Mouse (Mus musculus) lung, adult 18-20 months (tissue): ENCODE measurements around the gene Sympk.

Experiments
- DNase-seq, 2 experiments: peaks; one replicate each; pipeline ENCODE4 v3.0.0; 2022; ENCODE audit warnings: mixed read lengths in 2 of 2

Gene Sympk

DNA sequence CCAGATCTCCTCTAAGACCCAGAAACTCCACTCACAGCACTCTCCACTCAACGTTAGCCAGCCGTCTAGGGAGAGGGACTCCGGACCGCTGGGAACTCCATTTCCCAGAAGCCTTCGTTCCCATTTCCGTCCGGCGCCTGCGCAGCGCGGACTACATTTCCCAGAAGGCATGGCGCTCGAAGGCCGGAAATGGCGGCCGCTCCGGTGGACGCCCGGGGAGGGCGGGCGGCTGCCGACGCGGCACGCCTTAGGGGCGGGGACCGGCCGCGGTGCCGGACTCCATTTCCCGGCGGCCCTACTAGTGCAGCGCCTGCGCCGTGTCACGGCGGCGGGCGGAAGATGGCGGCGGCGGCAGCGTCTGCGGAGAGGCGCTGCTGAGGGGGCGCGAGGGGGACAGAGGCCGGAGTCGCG, at the start of gene Sympk:
Gene Sympk (plus strand): TSS at position 282 of the 411 bp plus-strand sequence.
- DNase-seq, result peak; percentile 96 to 97

DNA sequence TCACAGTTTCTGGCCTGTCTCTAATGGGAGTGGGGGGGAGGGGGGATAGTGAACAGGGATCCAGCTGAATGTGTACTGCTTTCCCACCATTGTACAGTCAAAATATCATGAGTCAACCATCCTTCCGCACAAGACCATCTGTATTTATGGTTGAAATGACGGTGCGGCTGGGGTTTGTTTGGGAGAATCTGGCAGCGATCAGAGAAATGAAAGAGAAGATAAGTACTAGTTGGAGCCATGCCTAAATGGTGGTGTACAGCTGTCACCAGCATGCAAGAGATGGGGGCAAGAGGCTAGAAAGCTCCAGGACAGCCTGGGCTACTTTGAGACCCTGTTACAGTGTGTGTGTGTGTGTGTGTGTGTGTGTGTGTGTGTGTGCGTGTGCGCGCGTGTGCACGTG, 45.8 kb upstream of the Sympk start:
- DNase-seq, result no peak

DNA sequence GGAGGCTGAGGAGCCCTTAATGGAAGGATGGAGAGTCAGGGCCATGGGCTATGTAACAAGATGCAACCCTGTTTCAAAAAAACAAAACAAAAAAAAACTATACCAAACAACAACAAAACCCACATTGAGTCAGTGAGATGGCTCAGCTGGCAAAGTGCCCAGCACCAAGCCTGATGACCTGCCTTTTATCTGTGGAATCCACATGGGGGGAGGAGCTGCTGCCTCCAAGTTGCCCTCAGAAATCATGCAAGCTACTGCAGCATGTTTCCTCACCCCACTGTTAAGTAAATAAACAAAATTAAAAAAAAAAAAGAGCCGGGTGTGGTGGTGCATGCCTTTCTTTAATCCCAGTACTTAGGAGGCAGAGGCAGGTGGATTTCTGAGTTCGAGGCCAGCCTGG, 37.7 kb upstream of the Sympk start:
- DNase-seq, result no peak

DNA sequence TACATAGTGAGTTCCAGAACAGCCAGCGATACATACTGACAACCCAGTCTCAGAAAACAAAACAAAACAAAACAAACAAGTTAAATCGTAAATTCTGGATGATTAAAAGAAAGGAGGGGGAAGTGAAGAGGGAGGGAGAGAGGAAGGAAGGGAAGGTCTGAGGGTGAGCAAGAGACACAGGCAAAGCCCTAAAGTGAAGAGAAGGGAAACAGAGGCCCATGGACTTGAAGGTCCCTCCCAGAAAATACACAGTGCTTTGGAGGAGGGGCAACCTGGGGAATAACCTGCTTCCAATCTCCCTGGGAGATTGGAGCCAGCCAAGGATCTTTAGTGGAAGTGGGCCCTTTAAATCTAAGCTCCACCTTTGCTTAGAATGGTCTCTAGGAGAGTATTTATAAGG, 37.1 kb upstream of the Sympk start, which contains the start of gene Nanos2:
Gene Nanos2 (plus strand): TSS at position 301 of the 400 bp plus-strand sequence.
- DNase-seq, result no peak

DNA sequence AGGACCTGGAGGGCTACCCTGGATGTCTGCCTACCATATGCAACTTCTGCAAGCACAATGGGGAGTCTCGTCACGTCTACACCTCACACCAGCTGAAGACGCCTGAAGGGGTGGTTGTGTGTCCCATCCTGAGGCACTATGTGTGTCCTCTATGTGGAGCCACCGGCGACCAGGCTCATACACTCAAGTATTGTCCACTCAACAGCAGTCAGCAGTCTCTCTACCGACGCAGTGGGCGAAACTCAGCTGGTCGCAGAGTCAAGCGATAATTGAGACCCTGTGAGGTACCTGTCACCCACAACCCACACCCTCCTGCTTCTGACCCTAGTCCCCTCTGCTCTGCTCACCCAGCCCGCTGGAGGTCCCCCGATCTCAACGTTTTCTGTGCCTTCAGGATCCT, 36.4 kb upstream of the Sympk start:
- no peak for DNase-seq

DNA sequence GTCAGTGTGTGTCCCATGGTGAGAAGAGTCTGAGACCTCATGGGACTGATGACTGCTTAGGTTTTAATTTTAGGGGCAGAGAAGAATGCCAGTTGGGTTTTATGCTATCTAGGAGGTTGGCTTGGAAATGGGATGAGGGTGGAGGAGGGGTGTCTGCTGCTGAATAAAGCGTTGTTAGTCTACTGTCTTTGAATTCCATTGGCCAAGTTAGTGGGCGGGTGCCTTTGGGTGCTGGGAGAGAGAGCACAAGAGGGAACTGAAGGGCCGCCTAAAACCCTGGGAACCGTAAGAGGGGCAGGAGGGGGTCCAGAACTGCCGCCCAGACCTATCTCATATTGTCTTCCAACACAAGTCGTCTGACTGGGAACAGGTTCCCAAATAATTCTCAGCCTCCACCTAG, 35.4 kb upstream of the Sympk start:
- DNase-seq, result no peak

DNA sequence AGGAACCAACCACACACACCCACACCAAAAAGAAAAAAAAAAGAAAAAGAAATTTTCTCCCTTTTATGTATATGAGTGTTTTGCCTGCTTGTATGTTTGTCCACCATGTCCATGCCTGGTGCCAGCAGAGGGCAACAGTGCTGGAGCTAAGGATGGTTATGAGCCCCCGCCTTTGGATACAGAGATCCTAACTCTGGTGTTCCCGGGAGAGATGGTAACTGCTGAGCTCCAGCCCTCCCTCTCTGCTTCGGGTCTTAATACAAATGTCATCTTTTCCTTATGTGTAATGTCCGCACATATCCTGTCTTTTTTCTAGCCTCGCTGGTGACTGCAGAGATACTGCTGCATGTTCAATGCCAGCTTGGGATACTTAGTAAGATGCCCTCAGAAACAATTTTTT, 34.2 kb upstream of the Sympk start:
- DNase-seq, result no peak

DNA sequence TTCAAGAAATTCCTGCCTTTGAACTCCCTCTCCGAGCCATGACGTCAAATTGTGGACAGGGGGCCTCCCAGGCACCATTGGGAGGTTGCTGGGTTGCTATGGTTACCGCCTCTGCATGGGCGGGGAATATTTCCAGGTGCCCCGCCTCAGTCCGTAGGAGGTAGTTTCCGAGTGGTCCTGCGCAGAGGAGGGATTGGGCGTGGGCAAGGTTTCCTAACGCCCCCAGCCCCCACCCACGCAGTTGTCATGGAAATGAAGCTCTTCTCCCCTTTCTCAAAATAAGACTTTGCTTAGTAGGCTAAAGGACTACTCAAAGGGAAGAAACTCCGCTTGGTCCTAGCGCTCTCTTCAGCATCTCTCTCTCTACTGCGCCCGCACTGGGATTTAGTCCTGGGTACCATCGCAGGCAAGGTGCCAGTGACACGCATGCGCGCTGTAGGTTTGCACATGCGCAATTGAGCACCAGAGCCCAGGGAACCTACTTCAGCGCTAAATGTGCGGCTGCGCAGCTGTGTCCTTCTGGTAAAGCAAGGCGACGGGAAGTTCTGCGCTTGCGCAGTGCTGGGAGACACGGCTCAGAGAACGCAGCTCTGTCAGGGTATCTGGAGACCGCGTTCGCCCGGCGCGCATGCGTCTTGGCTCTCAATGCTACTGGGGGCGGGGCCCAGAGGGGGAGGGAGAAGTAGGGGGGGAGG, 33.4 kb upstream of the Sympk start, which contains the start of gene Mypop:
Gene Mypop (plus strand): TSS at position 645 of the 695 bp plus-strand sequence.
- DNase-seq, result peak; percentile 100

DNA sequence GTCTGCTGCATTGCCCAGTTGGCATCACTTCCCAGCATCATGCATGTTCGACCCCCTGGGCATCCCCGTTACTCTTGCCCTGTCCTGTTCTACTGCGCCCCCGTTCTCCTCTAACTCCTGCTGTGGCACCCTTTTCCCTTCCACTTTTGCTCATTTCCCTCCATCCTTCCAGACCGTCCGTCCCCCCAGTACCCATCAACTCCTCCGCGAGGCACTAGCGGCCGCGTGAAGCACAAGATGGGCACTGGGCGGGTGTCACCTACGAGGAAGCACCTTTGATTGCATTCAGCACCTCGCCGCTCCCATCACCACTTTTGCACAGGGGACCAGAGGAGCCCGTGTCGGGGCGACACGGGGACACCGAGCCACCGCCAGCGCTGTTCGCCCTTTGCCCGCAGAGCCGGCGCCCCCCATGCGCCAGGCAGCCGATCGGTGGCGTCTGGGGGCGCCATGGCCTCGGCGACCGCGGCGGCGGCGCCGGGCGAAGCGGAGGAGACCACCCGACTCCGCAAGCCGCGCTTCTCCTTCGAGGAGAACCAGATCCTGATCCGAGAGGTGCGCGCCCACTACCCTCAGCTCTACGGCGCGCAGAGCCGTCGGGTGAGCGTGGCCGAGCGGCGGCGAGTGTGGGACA, 32.4 kb upstream of the Sympk start:
- no peak for DNase-seq

DNA sequence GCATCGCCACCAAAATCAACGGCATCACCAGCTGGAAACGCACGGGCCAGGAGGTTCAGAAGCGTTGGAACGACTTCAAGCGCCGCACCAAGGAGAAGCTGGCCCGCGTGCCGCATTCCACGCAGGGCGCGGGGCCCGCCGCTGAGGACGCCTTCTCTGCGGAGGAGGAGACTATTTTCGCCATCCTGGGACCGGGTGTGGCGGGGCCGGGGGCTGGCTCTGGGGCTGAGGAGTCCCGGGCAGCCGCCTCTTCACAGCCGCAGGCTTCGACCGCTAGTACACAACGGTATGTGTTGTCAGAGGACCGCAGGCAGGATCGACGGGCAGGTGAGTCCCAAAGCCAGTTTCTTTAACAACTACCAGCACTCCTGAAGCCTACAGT, 31.9 kb upstream of the Sympk start:
- DNase-seq, result no peak

DNA sequence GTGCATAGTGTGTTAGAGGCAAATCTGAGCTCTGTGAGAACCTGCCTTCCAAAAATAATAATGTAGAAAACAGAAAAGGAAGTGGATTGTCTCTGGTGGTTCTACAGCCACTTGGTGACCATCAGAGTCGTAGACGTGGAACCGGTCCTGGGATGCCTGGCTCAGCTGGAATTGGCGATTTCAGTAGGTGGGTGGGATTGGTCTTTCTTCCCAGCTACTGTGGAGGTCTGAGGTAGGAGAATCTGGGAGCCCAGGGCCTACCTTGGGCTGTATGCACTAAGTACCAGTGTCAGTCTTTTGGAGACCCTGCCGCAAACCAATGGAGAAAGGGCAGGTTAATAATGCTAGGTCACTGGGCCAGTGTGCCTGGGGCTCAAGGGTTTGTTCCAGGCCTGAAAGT, 31.1 kb upstream of the Sympk start:
- DNase-seq, result no peak

DNA sequence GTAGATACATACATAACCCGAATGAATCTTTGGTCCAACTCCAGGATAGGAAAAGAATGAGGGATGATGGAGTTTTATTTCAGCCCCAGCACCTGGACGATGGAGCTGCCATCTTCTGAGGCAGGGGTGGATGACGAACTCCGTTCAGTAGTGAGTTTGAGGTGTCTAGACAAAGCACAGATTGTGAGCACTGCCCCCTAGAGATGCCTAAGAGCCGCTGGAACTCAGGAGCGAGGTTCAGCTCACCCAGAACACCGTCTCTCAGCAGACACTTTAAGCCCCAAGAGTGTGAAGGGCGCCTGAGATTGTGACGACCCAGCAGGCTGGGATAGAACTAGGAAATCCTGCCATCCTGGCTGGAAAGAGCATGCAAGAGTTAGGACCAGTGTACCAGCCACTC, 25.3 kb upstream of the Sympk start:
- DNase-seq, result no peak

DNA sequence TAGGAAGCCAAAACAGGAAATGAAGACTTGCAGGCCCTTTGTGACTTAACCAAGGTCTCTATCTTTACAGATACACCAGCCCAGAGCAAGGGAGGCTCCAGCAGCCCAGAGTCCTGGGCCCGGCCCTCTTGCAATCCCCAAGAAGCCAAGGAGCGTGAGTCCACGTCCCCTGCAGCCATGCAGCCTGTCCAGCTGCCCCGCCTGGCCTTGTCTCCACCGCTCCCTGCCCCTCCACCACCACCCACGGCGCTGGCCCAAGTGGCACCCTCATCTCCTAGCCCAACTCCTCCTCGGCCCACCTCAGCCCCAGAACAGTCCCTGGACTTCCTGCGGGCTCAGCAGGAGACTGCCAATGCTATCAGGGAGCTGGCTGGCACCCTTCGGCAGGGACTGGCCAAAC, 23.8 kb upstream of the Sympk start:
- no peak for DNase-seq

DNA sequence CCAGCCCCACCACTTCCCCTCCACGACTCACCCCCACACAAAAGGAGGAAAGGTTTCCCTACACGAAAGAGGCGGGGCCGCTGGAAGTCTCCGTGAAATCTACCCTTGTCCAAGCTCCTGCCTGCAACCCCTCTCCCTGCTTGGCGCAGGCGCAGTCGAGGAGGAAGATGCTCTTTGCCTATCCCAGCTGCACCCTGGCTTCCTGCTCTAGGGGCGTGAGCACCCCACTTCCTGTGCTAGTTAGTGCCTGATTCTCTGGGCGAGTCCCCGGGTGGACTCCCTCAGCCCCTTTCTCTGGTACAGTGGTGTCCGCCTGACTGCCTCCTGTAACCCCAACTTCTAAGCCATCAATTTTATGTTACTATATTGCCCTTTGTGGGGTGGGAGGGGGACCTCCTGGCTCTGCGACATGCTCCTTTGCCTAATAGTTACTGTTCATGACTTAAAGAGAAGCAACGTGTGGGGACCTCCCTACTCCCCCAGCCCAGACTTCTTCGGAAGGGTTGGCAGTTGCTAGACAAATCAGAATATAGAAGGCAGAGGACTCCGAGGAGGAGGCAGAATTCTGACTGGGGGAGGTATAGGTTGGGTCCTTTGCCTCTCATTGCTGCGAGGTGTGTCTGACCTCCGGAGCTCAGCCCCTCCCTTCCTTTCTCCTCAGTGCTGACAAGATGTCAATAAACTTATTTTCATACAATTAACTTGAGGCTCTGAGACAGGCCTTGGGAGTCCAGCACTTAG, 22.9 kb upstream of the Sympk start:
- peak; percentile 81 to 82 for DNase-seq

DNA sequence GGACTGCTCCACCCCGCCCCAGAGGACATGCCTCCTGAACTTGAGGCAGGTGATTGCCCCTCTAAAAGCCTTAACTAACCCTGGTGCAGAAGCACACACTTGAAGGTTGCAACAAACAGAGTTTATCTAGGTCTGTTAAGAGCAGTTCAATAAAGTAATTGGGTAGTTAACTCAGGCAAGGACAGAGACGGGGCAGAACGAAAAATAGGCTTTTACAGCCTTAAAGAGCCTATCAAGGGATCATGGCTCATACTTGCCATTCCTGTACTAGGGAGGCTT, 22.4 kb upstream of the Sympk start:
- no peak for DNase-seq

DNA sequence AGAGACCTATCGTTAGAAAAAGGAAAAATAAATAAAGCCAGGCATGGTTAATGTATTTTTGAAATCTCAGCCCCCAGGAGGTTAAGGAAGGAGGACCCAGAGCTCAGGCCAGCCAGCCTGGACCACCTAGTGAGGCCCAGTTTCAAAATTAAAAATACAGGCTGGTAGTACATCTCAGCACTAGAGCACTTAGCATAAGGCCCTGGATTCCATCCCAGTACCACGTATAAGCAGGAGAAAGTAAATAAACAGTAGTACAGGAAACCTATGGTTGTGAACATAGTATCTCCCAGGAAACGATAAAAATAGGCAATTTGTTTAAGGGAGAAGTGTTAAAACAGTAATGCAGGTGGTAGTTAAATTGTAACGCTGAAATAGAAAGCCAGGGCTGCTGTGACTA, 22.1 kb upstream of the Sympk start:
- no peak for DNase-seq

DNA sequence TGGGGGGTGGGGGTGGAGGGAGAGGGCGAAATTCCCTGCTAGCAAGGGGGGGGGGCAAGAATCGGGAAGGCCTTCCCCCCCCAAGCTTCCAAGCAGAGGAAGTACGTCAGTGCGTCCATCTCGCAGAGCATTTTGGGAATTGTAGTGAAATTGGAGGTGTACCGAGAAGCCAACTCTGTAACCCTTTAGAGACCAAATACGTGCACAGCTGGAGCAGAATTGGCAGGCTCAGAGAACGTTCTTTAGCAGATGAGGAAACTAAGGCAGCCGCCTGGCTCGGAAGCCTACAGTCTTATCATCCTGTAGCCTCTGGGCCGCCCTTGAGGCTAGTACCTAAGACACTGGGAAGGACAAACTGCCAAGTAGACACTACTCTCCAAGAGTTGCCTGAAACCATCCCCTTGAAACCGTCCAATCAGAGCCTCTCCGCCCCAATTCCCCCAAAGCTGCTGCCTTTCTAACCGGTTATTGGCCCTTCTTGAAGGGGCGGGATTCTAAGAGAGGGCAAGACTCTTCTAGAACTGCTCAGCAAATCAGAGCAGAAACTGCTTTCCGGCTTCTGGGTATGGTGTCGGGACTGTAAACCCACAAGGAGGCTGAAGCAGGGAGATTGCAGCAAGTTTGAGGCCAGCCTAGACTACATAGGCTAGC, 21.2 kb upstream of the Sympk start:
- peak; percentile 80 to 87 for DNase-seq

DNA sequence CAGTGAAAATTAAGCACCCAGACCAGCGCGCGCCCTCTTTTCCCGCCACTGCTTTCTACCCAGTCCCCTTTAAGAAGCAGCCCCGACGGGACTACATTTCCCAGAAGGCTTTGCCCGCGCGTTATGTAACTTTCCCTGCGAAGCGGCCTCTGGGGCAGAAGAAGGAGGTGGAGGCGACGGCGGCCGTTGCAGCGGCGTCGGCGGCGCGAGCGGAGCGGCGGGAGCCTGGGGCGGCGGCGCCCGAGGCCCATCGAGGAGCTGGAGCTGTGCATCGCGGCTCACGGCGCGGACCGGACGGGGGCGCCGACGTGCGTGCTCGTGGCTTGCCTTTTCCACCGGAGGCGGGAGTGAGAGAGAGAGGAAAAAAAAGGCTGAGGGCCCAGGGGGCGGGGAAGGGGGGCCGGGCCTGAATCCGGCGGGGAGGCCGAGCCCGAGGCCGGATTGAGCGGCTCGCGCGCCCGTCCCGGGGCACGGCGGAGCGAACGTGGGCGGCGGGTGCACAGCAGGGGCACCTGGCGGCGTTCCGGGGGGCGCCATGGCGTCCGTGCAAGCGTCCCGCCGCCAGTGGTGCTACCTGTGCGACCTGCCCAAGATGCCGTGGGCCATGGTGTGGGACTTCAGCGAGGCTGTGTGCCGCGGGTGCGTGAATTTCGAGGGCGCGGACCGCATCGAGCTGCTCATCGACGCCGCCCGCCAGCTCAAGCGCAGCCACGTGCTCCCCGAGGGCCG, 20.1 kb upstream of the Sympk start, which contains the start of gene Irf2bp1:
Gene Irf2bp1 (plus strand): TSS at position 143 of the 729 bp plus-strand sequence.
- DNase-seq, result peak; percentile 96

DNA sequence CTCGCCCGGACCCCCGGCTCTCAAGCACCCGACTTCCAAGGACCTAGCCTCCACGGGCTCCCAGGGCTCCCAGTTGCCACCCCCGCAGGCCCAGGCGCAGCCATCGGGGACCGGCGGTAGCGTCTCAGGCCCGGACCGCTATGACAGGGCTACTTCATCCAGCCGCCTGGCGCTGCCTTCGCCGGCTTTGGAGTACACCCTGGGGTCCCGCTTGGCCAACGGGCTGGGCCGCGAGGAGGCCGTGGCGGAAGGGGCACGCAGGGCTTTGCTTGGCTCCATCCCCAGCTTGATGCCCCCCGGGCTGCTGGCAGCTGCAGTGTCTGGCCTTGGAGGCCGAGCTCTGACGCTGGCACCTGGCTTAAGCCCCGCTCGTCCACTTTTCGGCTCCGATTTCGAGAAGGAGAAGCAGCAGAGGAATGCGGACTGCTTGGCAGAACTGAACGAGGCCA, 19.5 kb upstream of the Sympk start:
- no peak for DNase-seq

DNA sequence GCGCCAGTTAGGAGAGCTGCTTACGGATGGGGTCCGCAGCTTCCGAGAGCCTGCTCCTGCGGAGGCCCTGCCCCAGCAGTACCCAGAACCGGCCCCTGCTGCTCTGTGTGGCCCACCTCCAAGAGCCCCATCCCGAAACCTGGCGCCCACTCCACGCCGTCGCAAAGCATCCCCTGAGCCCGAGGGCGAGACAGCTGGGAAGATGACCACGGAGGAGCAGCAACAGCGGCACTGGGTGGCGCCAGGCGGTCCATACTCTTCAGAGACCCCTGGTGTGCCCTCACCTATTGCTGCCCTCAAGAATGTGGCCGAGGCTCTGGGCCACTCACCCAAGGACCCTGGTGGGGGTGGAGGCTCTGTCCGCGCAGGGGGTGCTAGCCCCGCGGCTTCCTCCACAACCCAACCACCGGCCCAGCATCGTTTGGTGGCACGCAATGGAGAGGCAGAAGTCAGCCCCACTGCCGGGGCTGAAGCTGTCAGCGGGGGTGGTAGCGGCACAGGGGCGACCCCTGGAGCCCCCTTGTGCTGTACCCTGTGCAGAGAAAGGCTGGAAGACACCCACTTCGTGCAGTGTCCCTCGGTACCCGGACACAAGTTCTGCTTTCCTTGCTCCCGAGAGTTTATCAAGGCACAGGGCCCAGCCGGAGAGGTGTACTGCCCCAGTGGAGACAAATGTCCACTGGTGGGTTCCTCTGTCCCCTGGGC, 18.6 kb upstream of the Sympk start:
- no peak for DNase-seq

DNA sequence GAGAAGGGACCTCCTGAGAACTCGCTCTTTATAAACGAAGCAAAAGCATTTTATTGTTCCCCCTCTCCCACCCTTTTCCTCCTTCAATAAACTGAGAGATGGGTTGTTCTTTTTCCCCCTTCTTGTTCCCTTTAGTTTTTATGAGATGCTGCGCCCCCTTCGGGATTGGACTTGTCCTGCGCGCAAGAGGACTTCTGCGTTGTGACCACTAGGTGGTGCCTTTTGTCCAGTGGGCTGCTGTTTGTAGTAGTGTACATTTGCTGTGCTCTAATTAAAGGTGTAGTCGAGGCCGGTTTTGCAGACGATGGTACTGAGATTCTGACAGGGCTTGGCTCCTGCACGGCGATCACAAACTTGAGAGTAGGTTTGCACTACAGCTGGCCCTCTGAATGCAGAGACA, 17.7 kb upstream of the Sympk start:
- peak; percentile 81 to 87 for DNase-seq
